Mouse (Mus musculus) ES-E14 (cell line): Measurements from ENCODE around the gene Olfr160.

Source experiments
- MAFK ChIP-seq: IDR thresholded peaks from 2 replicates; pipeline ENCODE4 v1.6.1; 2014; ENCODE audit warnings: mild to moderate bottlenecking, low read depth, low read length, inconsistent platforms; ENCODE audit not compliant: insufficient read depth
- ZC3H11A ChIP-seq: IDR thresholded peaks from 2 replicates; pipeline ENCODE4 v1.6.1; 2012; ENCODE audit warnings: low read depth, mild to moderate bottlenecking, inconsistent platforms, low read length, borderline replicate concordance

DNA sequence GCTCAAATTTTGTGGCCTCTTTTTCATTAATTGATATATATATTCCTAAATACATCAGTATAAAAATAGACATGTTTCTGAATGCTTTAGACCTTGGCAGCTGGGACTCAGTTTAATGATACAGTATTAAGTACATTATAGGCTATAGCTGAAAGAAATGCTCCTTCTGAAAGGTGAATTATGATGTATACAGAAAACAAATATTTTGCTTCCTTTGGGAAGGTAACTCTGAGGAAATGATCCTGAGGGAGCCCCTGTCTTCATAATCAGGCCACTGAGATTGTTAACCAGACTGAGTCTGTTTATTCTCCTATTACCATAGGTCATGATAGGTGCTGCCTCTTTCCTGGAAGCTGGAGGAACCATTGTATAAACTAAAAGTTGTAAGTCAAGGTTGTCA is 28.8 kb upstream of the Olfr160 start, which contains the start of gene Olfr874:
- no peak for TF ChIP-seq ZC3H11A
- TF ChIP-seq MAFK = no peak
